Mouse (Mus musculus) megakaryocyte, embryonic 14.5 days (primary cell): Measurements from ENCODE around the gene Prrg2.

Source experiments
- FLI1 ChIP-seq: IDR thresholded peaks from 2 replicates; pipeline ENCODE4 v1.6.1; 2012; ENCODE audit warnings: low read length, inconsistent platforms, mixed read lengths
- GATA1 ChIP-seq: IDR thresholded peaks from 3 replicates; pipeline ENCODE4 v1.6.1; 2012; ENCODE audit warnings: mixed read lengths, low read length, inconsistent platforms, borderline replicate concordance

DNA sequence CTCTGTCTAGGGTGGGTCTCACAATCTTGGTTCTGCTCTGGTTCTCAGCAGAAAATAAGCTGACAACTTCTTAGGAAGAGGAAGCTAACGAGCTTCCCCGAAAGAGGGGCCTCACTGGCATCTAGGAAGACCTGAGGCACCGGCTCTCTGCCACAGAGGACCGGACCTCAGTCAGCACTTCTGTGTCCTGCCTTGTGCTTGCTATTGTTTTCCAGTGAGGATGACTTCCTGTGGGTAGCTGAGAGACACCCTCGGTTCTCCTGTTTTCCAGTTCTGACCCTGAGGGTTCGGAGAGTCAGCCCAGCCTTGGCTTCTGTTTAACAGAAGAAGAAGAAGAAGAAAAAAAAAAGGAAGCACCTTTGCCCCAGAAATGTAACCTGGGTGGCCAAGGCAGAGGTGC, 35.0 kb upstream of the Prrg2 start:
- TF ChIP-seq FLI1 (no peak), GATA1 (no peak)
